Mouse (Mus musculus) MEL (cell line): Measurements from ENCODE around the gene Dchs2.

ENCODE experiments used
- ETS1 ChIP-seq: IDR thresholded peaks from 2 replicates; pipeline ENCODE4 v1.6.1; 2012; ENCODE audit warnings: low read depth, mild to moderate bottlenecking, inconsistent platforms, low read length, improper control_type of control experiment, moderate library complexity
- HCFC1 ChIP-seq: IDR thresholded peaks from 2 replicates; pipeline ENCODE4 v1.6.1; 2012; ENCODE audit warnings: low read depth, mild to moderate bottlenecking, inconsistent platforms, low read length, improper control_type of control experiment, moderate library complexity
- MAFK ChIP-seq: IDR thresholded peaks from 2 replicates; pipeline ENCODE4 v1.6.1; 2011; ENCODE audit warnings: low read depth, mild to moderate bottlenecking, low read length, improper control_type of control experiment, borderline replicate concordance
- MAX ChIP-seq: IDR thresholded peaks from 2 replicates; pipeline ENCODE4 v1.6.1; 2011; ENCODE audit warnings: low read length, improper control_type of control experiment
- MAZ ChIP-seq: IDR thresholded peaks from 2 replicates; pipeline ENCODE4 v1.6.1; 2012; ENCODE audit warnings: low read depth, mild to moderate bottlenecking, inconsistent platforms, low read length, improper control_type of control experiment
- MXI1 ChIP-seq: IDR thresholded peaks from 2 replicates; pipeline ENCODE4 v1.6.1; 2011; ENCODE audit warnings: mild to moderate bottlenecking, low read depth, low read length, improper control_type of control experiment
- POLR2A ChIP-seq, 2 experiments: IDR thresholded peaks; 2 replicates each; pipeline ENCODE4 v1.6.1; 2011 to 2012; ENCODE audit warnings: low read length in 2 of 2, mild to moderate bottlenecking in 2 of 2, control low read depth in 1 of 2, improper control_type of control experiment in 1 of 2, low read depth in 1 of 2, moderate library complexity in 1 of 2; ENCODE audit not compliant: control insufficient read depth in 1 of 2, insufficient read depth in 1 of 2, poor library complexity in 1 of 2
- POLR2AphosphoS5 ChIP-seq: IDR thresholded peaks from 2 replicates; pipeline ENCODE4 v1.6.1; 2012; ENCODE audit warnings: low read depth, borderline replicate concordance, mild to moderate bottlenecking, inconsistent platforms, low read length, moderate library complexity, mixed read lengths
- SIN3A ChIP-seq: IDR thresholded peaks from 2 replicates; pipeline ENCODE4 v1.6.1; 2012; ENCODE audit warnings: low read length, improper control_type of control experiment, inconsistent platforms

DNA sequence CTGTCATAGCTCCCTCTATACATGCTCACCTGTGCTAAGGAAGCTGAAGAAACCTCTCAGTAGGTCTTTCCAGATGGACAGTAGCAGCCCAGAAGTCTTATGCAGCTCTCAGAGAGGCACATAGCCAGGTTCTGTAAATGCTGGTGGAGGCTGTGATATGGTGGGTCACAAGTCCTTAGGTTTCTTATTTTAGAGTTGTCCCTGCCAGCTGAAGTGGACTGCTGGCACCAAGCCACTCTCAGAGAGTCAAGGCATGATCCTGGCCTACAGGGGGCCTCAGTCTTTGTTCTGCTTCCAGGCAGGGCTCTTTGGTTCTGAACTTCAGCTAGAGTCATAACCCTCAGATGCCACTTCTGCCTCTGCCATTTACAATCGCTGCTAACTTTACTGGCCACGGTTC, 11.1 kb downstream of the Dchs2 start:
- no peak for TF ChIP-seq POLR2A (IDR thresholded peaks at IDR 0.05; ENCODE audit: control insufficient read depth in 1 of 2, insufficient read depth in 1 of 2, low read depth in 1 of 2, low read length in 2 of 2, poor library complexity in 1 of 2)
- TF ChIP-seq SIN3A: no peak
- no peak for TF ChIP-seq HCFC1
- TF ChIP-seq MXI1: no peak
- no peak for TF ChIP-seq MAX
- TF ChIP-seq ETS1: no peak
- TF ChIP-seq MAZ: no peak
- no peak for TF ChIP-seq MAFK
- no peak for TF ChIP-seq POLR2AphosphoS5
